Mouse (Mus musculus): Measurements from ENCODE around the gene Gp9. TPM values are rescaled to one million over a fixed set of nuclear protein-coding genes. Genes with fewer than 3 reads are reported as not detected.

Gene Gp9
- 17.3 and 21.1 TPM in 2 replicates for polyA plus RNA-seq (2012)

DNA sequence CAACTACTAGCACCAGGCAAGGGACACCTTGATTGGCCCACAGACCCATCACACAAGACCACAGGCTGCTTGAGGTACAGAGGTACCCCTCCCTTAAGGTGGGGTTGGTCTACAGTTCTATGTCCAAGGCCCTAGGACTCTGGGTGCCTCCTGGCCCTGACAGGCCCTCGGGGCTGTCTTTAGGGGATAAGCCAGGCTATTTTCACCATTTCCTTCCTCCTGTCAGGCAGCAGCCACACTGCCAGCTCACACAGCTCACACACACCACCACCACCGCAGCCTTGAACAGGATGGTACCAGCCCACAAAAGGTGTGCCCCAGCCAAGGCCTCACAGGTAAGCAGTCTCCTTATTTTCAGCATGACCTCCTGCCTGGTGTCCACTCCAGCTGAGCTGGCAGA lies at the start of gene Gp9:
Gene Gp9 (plus strand): TSS at position 231 of the 400 bp plus-strand sequence.

GRCm38 (mm10) chr6:87730591-87731462 lies 47.0 kb upstream of the Gp9 start, which contains the start of gene Efcc1:
TSS of gene Efcc1 (plus strand) at chr6:87730869.

DNA sequence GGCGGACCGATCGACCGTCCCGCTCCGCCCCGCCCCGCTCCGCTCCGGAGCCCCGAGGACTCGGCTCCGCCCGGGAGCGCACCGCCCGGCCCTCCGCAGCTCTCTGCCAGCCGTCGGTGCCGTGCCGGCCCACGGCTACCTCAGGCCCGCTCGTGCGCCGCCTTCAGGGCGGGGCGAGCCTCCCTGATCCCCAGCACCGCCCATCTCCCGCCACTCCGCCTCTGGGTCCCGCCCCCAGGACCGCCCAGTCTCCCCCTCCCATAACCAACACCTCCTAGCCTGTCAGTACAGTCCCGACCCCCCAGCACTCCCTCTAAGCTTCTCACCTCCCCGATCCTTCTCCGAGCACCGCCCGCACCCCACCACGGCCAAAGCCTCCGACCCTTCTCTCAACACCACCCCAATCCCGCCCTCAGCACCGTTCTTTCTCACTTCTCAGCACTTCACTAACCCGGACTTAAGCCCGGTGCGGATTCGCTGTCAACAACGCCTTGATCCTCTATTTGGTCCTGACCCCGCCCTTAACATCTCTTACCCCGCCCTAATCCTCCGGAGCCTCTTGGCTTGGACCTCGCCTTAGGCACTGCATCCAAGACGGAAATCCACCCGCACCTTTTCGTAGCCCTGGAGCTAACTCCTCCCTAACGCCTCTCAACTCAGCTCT lies 33.9 kb downstream of the Gp9 start, which contains the start of gene Rab43:
Gene Rab43 (minus strand): TSS at position 490 of the 664 bp plus-strand sequence.

Other genes with a start within 250 kb of the Gp9 start
- 6.1 and 7.3 TPM in 2 replicates for gene Arhgap25, start 244.8 kb upstream of the Gp9 start, polyA plus RNA-seq (2012)
- 0.04 and 0.09 TPM in 2 replicates for gene Prokr1, start 187.3 kb upstream of the Gp9 start, polyA plus RNA-seq (2012)
- 5.1 and 5.4 TPM in 2 replicates for gene Aplf, start 105.9 kb upstream of the Gp9 start, polyA plus RNA-seq (2012)
- gene Efcc1, start 47.2 kb upstream of the Gp9 start, polyA plus RNA-seq (2012) = 1.5 and 5.1 TPM in 2 replicates
- 60.5 and 71.2 TPM in 2 replicates for gene Rab43, start 34.1 kb downstream of the Gp9 start, polyA plus RNA-seq (2012)
- 16.2 and 25.7 TPM in 2 replicates for gene Gm45140, start 57.7 kb downstream of the Gp9 start, polyA plus RNA-seq (2012)
- 66.0 and 75.3 TPM in 2 replicates for gene Isy1, start 60.7 kb downstream of the Gp9 start, polyA plus RNA-seq (2012)
- gene Cnbp, start 73.0 kb downstream of the Gp9 start, polyA plus RNA-seq (2012) = 103 and 130 TPM in 2 replicates
- gene Copg1, start 109.7 kb downstream of the Gp9 start, polyA plus RNA-seq (2012) = 31.0 and 33.0 TPM in 2 replicates
- 22.9 and 27.6 TPM in 2 replicates for gene Hmces, start 135.9 kb downstream of the Gp9 start, polyA plus RNA-seq (2012)
- 163 and 296 TPM in 2 replicates for gene H1fx, start 203.6 kb downstream of the Gp9 start, polyA plus RNA-seq (2012)

Data from megakaryocyte-erythroid progenitor cell, adult 5 weeks (primary cell).